Mouse (Mus musculus) spleen, postnatal 4 days (tissue): ENCODE data around the gene Dagla.

Experiments
- DNase-seq, 2 experiments: peaks; one replicate each; pipeline ENCODE4 v3.0.0; 2022; ENCODE audit warnings: low spot score in 2 of 2

Dagla gene

GRCm38 (mm10) chr19:10203146-10203847 lies 101.4 kb downstream of the Dagla start:
- DNase-seq, result peak; percentile 54 to 67

DNA sequence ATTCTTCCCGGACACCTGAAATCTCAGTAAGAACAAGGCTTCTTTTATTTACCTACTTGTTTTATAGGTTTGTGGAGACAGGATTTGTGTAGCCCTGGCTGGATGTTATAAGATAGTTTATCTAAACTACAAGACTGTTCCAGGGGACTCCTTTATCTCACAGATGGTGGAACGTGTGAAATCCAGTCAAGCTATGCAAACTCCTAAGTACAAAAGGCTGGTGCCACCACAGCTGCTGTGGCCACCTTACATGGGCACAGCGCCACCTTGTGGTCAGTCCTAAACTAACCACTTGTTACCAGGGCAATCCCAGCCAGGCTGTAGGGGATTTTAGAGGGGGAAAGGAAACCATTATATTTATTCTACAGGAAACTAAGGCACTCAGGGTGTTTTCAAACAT lies 106.0 kb downstream of the Dagla start:
- peak; percentile 81 to 94 for DNase-seq

- DNase-seq, result no peak
These were observed 106.4 kb downstream of the Dagla start for GRCm38 (mm10) chr19:10198286-10198685.

DNA sequence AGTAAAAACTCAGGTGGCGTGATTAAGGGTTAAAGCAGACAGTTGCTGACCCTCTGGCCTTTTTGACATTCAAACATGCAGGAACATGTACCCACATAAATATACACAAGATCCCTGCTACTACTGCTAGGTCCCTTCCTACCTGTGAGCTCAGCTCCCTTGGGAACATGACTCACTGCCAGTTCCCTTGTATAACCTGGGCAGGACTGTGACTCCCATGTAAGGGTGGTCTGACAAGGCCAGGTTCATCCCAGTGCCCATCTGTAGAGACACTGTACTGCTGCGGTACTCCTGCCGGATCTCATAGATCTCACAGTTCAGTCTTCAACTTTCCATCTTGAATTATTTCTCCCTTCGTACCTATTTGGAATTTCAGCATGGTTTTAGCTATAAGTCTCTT lies 107.5 kb downstream of the Dagla start:
- no peak for DNase-seq
